Mouse (Mus musculus): ENCODE results near the gene Pdlim4.
"Not testable (repeated sequence)": the region's sequence is repeated elsewhere in the genome, so short reads cannot be mapped to it uniquely, and the experiment has no call there.

Pdlim4 gene

DNA sequence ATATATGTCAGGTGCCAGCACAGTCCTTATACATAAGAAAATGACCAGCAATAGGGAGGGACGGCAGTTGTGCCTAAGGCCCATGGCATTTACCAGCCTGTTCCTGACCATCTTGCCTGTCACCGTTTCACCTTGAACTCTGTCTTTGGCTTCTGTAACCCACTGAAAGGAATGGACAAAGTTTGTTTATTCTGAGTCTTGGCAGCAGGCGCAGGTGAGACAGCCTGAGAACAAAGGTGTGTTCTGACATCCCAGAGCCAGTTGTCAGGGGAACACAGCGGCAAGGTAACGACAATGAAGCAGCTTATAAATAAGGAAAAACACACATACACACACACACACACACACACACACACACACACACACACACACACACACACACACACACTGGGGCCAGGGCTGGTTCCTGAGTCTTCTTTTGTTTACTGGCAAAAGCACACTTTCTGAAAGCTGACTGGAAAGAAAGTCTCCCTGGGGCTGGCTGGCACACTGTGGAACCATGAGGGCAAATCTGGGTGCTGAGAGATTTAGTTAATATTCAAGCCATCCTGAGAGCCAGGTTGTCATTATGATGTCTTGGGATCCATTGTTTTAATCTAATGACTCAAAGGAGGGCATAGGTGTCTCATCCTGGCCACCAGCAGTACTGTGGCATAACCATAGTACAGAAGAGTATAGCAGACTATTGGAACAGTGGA is 47.3 kb downstream of the Pdlim4 start:
- no peak for DNase-seq (ENCODE audit: inconsistent age in 2 of 2, low spot score in 1 of 2)

- DNase-seq (ENCODE audit: inconsistent age in 2 of 2, low spot score in 1 of 2) = no peak
These were observed 49.7 kb downstream of the Pdlim4 start for GRCm38 (mm10) chr11:54018893-54019732.

- no peak for DNase-seq (ENCODE audit: inconsistent age in 2 of 2, low spot score in 1 of 2)
These were observed 51.2 kb downstream of the Pdlim4 start for GRCm38 (mm10) chr11:54017596-54017995.

DNA sequence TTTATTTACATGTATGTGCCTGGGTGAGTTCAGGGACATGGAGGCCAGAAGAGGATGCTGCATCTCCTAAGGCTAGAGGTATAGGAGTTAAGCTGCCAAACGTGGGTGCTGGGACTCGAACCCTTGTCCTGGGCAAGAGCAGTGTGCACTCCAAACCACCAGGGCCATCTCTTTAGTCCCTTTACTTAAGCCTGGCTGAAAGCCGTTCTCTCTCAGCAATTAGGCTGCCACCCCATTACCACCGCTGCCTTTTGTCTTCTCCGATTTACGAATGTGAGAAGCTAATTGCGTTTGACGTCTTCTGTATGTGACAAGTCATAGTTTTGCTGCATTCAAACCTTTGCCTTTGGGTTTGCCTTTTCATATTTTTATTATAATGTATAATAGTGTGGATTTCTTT is 52.8 kb downstream of the Pdlim4 start:
- DNase-seq (ENCODE audit: inconsistent age in 2 of 2, low spot score in 1 of 2) = no peak

DNA sequence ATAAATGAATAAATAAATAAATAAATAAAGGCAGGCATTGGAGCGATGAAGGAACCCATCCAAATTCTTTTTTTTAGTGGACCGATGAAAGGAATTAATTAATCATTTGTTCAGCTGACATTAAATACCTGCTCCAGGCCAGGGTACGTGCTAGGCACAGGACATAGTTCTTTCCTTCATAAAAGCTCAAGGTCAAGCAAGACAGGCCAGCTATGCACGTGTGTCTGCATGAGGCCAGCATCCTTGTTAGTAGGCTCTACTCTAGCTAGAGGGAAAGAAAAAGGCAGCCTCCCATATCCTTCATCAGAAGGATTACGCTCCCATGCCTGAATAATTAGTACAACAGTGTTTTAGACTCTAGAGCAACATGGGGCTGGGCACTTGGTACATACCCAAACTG is 55.9 kb downstream of the Pdlim4 start:
- DNase-seq (ENCODE audit: inconsistent age in 2 of 2, low spot score in 1 of 2) = no peak

DNA sequence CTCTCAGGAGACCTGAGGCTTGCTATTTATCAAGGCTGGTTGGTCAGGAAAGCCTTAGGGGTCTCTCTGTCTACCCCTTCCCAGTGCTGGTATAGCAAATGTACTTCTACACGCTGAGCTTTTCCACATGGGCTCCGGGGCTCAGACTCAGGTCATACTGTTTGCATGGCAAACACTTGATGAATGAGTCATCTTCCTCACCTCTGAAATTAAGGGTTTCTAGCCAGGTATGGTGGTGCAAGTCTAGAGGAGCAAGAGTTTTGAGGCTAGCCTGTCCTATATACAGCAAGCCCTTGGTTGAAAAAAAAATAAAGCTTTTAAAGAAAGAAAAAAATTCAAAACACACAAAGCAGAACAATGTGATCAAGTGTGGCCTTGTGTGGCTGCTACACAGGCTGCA is 57.6 kb downstream of the Pdlim4 start:
- DNase-seq (ENCODE audit: inconsistent age in 2 of 2, low spot score in 1 of 2) = no peak

DNA sequence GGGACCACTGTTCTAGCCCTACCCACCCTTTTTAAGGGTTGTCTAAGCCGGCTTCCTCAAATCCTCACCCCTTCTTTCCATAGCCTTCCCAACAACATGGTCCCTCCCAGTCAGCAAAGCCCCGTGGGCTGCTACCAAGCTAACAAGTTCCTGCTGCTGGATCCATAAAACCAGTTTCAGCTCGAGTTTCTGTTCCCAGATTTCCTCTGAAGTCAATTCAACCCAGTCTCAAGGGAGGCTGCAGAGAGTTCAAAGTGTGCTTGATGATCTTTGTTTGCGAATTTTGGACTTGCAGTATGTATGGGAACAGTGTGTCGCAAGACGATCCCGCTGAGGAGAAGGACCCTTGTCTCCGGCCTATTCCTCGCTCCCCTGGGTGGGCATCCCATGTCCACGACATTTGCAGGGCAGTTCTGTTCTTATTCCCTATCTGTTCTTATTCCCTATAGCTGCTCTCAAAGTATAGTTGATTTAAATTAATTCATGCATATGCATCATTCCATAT is 60.3 kb downstream of the Pdlim4 start:
- peak in 1 of 2 experiments; percentile 35 for DNase-seq (ENCODE audit: inconsistent age in 2 of 2, low spot score in 1 of 2)

- DNase-seq (ENCODE audit: inconsistent age in 2 of 2, low spot score in 1 of 2) = no peak
These were observed 61.1 kb downstream of the Pdlim4 start for GRCm38 (mm10) chr11:54007717-54008116.

GRCm38 (mm10) chr11:54006901-54007300 is 61.9 kb downstream of the Pdlim4 start:
- peak in 1 of 2 experiments; percentile 61 for DNase-seq (ENCODE audit: inconsistent age in 2 of 2, low spot score in 1 of 2)

DNA sequence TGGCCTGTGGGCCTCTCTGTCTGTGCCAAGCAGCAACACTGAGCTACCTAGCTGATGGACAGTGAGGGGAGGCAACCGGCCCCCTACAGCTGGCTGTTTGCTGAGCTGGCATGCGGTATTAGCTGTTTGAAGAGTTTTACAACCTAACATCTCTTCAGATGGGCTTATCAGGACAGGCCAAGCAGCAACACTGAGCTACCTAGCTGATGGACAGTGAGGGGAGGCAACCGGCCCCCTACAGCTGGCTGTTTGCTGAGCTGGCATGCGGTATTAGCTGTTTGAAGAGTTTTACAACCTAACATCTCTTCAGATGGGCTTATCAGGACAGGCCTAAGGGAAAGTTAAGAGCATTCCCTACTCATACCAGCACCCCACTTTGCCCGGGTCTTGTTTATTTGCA is 62.5 kb downstream of the Pdlim4 start:
- not testable (repeated sequence) for DNase-seq (ENCODE audit: inconsistent age in 2 of 2, low spot score in 1 of 2)

Measured in adrenal gland, adult (tissue).